In genomic region chr17:32165266-32165802, GRCm38 (mm10) we compare ENCODE assay signal across 8 mouse cellular contexts. TPM values are rescaled to one million over a fixed set of nuclear protein-coding genes. Genes with fewer than 3 reads are reported as not detected.
DNase-seq lines count a peak whose midpoint lies in the region; ATAC-seq lines count a peak whose summit lies in the region.

No protein-coding gene starts in this region.

- no peaks in the 10 kb centered on the region for H3K27me3 ChIP-seq in lung, embryonic 15.5 days
- H3K27me3 ChIP-seq in heart, embryonic 15.5 days = peaks cover 13% of the 10 kb centered on the region; the same call in 1 of the 2 replicates
- H3K27me3 ChIP-seq in liver, embryonic 15.5 days = peaks cover 85% of the 10 kb centered on the region
- H3K27me3 ChIP-seq in stomach, embryonic 14.5 days (ENCODE audit: control insufficient read depth, insufficient read depth, low read length) = no peaks in the 10 kb centered on the region

- no peak for DNase-seq in lung, postnatal 36 days
- no peak for DNase-seq in layer of hippocampus, adult 9-11 months
- no peak for DNase-seq in right cerebral cortex, adult 2 months (ENCODE audit: low spot score in 2 of 2)
- DNase-seq in right cerebral cortex, postnatal 14 days = no peak

- H3K4me2 ChIP-seq in lung, embryonic 15.5 days = peak overlapping the region; percentile 88
- H3K4me2 ChIP-seq in heart, embryonic 15.5 days = peak overlapping the region; percentile 98
- H3K4me2 ChIP-seq in liver, embryonic 15.5 days = peak overlapping the region; percentile 72
- peak overlapping the region; percentile 66 for H3K4me2 ChIP-seq in stomach, embryonic 14.5 days (replicated peaks; ENCODE audit: low read depth, low read length)

- no peaks in the 10 kb centered on the region for H3K9me3 ChIP-seq in lung, embryonic 15.5 days
- H3K9me3 ChIP-seq in heart, embryonic 15.5 days (replicated peaks) = no peaks in the 10 kb centered on the region
- H3K9me3 ChIP-seq in liver, embryonic 15.5 days (replicated peaks) = no peaks in the 10 kb centered on the region
- no peaks in the 10 kb centered on the region for H3K9me3 ChIP-seq in stomach, embryonic 14.5 days (ENCODE audit: control insufficient read depth, low read depth, low read length)

- no peaks in the 10 kb centered on the region for H3K36me3 ChIP-seq in lung, embryonic 15.5 days
- no peaks in the 10 kb centered on the region for H3K36me3 ChIP-seq in heart, embryonic 15.5 days
- no peaks in the 10 kb centered on the region for H3K36me3 ChIP-seq in liver, embryonic 15.5 days (replicated peaks)
- H3K36me3 ChIP-seq in stomach, embryonic 14.5 days (ENCODE audit: control insufficient read depth, insufficient read depth, low read length) = 0 out of 2 replicates have a peak, but pooled peaks cover 2% of the 10 kb centered on the region

- H3K4me1 ChIP-seq in lung, embryonic 15.5 days = peaks cover 47% of the 10 kb centered on the region
- H3K4me1 ChIP-seq in heart, embryonic 15.5 days (replicated peaks) = peaks cover 37% of the 10 kb centered on the region
- H3K4me1 ChIP-seq in liver, embryonic 15.5 days (replicated peaks) = peaks cover 40% of the 10 kb centered on the region
- peaks cover 38% of the 10 kb centered on the region for H3K4me1 ChIP-seq in stomach, embryonic 14.5 days (ENCODE audit: control insufficient read depth, insufficient read depth, low read length)

- H3K27ac ChIP-seq in lung, embryonic 15.5 days = peak overlapping the region; percentile 94
- H3K27ac ChIP-seq in heart, embryonic 15.5 days = peak overlapping the region; percentile 77
- no peak overlapping the region for H3K27ac ChIP-seq in liver, embryonic 15.5 days (replicated peaks)
- peak overlapping the region; percentile 87 for H3K27ac ChIP-seq in stomach, embryonic 14.5 days (ENCODE audit: low read length)

- peak overlapping the region; percentile 80 for H3K4me3 ChIP-seq in lung, embryonic 15.5 days
- H3K4me3 ChIP-seq in heart, embryonic 15.5 days = peak overlapping the region; percentile 75
- peak overlapping the region; percentile 53 for H3K4me3 ChIP-seq in liver, embryonic 15.5 days (replicated peaks)
- peak overlapping the region; percentile 84 for H3K4me3 ChIP-seq in stomach, embryonic 14.5 days (ENCODE audit: low read depth, low read length)

- 5% methylated on average over 9 of the region's 9 CpGs for WGBS in lung, embryonic 15.5 days
- 7% methylated on average over 9 of the region's 9 CpGs for WGBS in heart, embryonic 15.5 days
- WGBS in liver, embryonic 15.5 days (ENCODE audit: insufficient replicate concordance) = 15% methylated on average over 9 of the region's 9 CpGs
- 8% methylated on average over 9 of the region's 9 CpGs for WGBS in stomach, embryonic 14.5 days

- peak; percentile 44 for ATAC-seq in lung, embryonic 15.5 days (ENCODE audit: borderline replicate concordance, extremely low read depth, low FRiP score, low TSS enrichment)
- ATAC-seq in heart, embryonic 15.5 days (replicated peaks; ENCODE audit: insufficient number of reproducible peaks, insufficient read depth, low FRiP score, low read depth) = peak; percentile 33; the same call in 1 of the 2 replicates
- no peak for ATAC-seq in liver, embryonic 15.5 days (ENCODE audit: insufficient read depth)
- ATAC-seq in stomach, embryonic 14.5 days (ENCODE audit: insufficient number of reproducible peaks, insufficient read depth, low FRiP score, low read depth) = peak; percentile 40; the same call in 1 of the 2 replicates

- H3K9ac ChIP-seq in lung, embryonic 15.5 days = peak overlapping the region; percentile 75
- peak overlapping the region; percentile 74 for H3K9ac ChIP-seq in heart, embryonic 15.5 days
- no peak overlapping the region for H3K9ac ChIP-seq in liver, embryonic 15.5 days
- H3K9ac ChIP-seq in stomach, embryonic 14.5 days (replicated peaks; ENCODE audit: low read depth, low read length) = peak overlapping the region; percentile 69

RNA-seq across cellular contexts. Expression of gene Notch3, which starts 1.3 kb away (rescaled TPM):
- 18.2 and 19.8 TPM in 2 replicates for polyA plus RNA-seq in lung, embryonic 15.5 days (2015; fragmentation: Nextera tagmentation; extraction: Ambion mirVana)
- polyA plus RNA-seq in heart, embryonic 15.5 days (2015; fragmentation: Nextera tagmentation; extraction: Ambion mirVana) = 6.4 and 13.0 TPM in 2 replicates
- polyA plus RNA-seq in liver, embryonic 15.5 days (2015; fragmentation: Nextera tagmentation; extraction: Ambion mirVana) = 0.50 and 0.60 TPM in 2 replicates
- polyA plus RNA-seq in stomach, embryonic 14.5 days (2014; fragmentation: Nextera tagmentation; extraction: Ambion mirVana) = 21.4 and 22.2 TPM in 2 replicates

RNA-seq across cellular contexts. Expression of gene Ephx3, which starts 24.0 kb away (rescaled TPM):
- polyA plus RNA-seq in lung, embryonic 15.5 days (2015; fragmentation: Nextera tagmentation; extraction: Ambion mirVana) = 0.11 TPM in 2 replicates
- 0.30 and 0.34 TPM in 2 replicates for polyA plus RNA-seq in heart, embryonic 15.5 days (2015; fragmentation: Nextera tagmentation; extraction: Ambion mirVana)
- 0.05 and 0.10 TPM in 2 replicates for polyA plus RNA-seq in liver, embryonic 15.5 days (2015; fragmentation: Nextera tagmentation; extraction: Ambion mirVana)
- 0.16 and 0.42 TPM in 2 replicates for polyA plus RNA-seq in stomach, embryonic 14.5 days (2014; fragmentation: Nextera tagmentation; extraction: Ambion mirVana)
